Mouse (Mus musculus) A20 (cell line): ENCODE measurements at regions not wholly inside any gene's neighbourhood (a gene's known extent, or its start where the extent isn't known, plus 50 kb on each side); places are given as distances from the start of the nearest gene placed in this dataset.
A peak's percentile ranks its signal among the peaks of the same experiment; 100 is the strongest.

Experiments used
- DNase-seq: peaks from one replicate; pipeline ENCODE4 v3.0.0-alpha.2; 2011; ENCODE audit warnings: low read depth, low spot score

- DNase-seq = no peak
Measured at GRCm38 (mm10) chr9:47909051-47909450, 252.8 kb upstream of the Nxpe4 start.

GRCm38 (mm10) chr9:47910501-47910906 is 251.3 kb upstream of the Nxpe4 start:
- no peak for DNase-seq

- DNase-seq = no peak
Measured at GRCm38 (mm10) chr9:47912823-47913222, 249.0 kb upstream of the Nxpe4 start.

- peak; percentile 31 for DNase-seq
Measured at GRCm38 (mm10) chr9:47935299-47935698, 226.5 kb upstream of the Nxpe4 start.

- no peak for DNase-seq
Measured at GRCm38 (mm10) chr9:47935957-47936457, 225.8 kb upstream of the Nxpe4 start.

- no peak for DNase-seq
Measured at GRCm38 (mm10) chr9:47938941-47939710, 222.7 kb upstream of the Nxpe4 start.

GRCm38 (mm10) chr9:47942761-47943583 is 218.9 kb upstream of the Nxpe4 start:
- peak; percentile 6 for DNase-seq

GRCm38 (mm10) chr9:47946226-47946625 is 215.6 kb upstream of the Nxpe4 start:
- no peak for DNase-seq

GRCm38 (mm10) chr9:47957881-47958280 is 203.9 kb upstream of the Nxpe4 start:
- no peak for DNase-seq

- no peak for DNase-seq
Measured at GRCm38 (mm10) chr9:47958861-47959260, 203.0 kb upstream of the Nxpe4 start.

GRCm38 (mm10) chr9:47961176-47961575 is 200.6 kb upstream of the Nxpe4 start:
- DNase-seq = no peak

- DNase-seq = no peak
Measured at GRCm38 (mm10) chr9:47962161-47962560, 199.7 kb upstream of the Nxpe4 start.

GRCm38 (mm10) chr9:47962589-47962988 is 199.2 kb upstream of the Nxpe4 start:
- no peak for DNase-seq

GRCm38 (mm10) chr9:47973130-47973529 is 188.7 kb upstream of the Nxpe4 start:
- DNase-seq = no peak

- DNase-seq = no peak
Measured at GRCm38 (mm10) chr9:47985356-47986111, 176.3 kb upstream of the Nxpe4 start.

- no peak for DNase-seq
Measured at GRCm38 (mm10) chr9:47987266-47987665, 174.6 kb upstream of the Nxpe4 start.

GRCm38 (mm10) chr9:47994671-47995070 is 167.2 kb upstream of the Nxpe4 start:
- DNase-seq = no peak

GRCm38 (mm10) chr9:47999632-48000031 is 162.2 kb upstream of the Nxpe4 start:
- no peak for DNase-seq

GRCm38 (mm10) chr9:48029021-48029420 is 132.8 kb upstream of the Nxpe4 start:
- DNase-seq = no peak

GRCm38 (mm10) chr9:48030839-48031238 is 131.0 kb upstream of the Nxpe4 start:
- DNase-seq = no peak

- no peak for DNase-seq
Measured at GRCm38 (mm10) chr9:48035959-48036358, 125.9 kb upstream of the Nxpe4 start.

- DNase-seq = no peak
Measured at GRCm38 (mm10) chr9:48044826-48045225, 117.0 kb upstream of the Nxpe4 start.
